Mouse (Mus musculus) embryonic fibroblast, embryonic 13.5 days (primary cell): ENCODE results near the gene Mblac2.

Experiments
- CTCF ChIP-seq: IDR thresholded peaks from 2 replicates; pipeline ENCODE4 v1.5.1; 2011; ENCODE audit warnings: mild to moderate bottlenecking, control low read depth, low read length, moderate library complexity, borderline replicate concordance; ENCODE audit not compliant: insufficient read depth
- POLR2A ChIP-seq: IDR thresholded peaks from 2 replicates; pipeline ENCODE4 v1.6.1; 2011; ENCODE audit warnings: low read depth, mild to moderate bottlenecking, control low read depth, low read length, moderate library complexity

DNA sequence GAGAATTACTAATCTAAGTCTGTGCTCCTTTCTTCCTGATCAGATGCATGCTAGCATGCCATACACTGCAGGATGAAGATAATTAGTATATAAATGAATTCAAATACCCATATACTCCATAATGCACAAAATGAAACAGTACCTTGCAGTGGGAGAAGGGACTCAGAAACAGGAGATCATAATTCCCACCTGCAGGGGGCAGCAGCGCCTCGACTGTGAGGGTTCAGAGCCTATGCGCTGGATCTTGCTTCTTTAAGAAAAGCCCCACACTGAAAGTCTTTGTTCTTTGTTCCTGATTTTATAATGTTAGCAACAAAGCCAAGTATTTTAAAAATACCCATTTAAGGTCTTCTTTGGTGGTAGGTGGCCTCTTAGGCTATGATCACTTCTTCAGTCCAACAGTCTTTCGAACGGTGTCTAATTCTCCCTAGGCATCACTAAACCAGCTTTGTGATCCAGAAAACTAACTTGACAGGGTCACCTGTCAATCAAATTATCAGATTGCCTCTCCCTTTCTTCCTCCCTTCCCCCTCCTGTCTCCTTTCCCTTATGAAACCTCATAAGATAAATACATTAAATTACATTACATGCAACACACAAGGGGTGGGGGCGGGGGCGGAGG, 56.0 kb downstream of the Mblac2 start:
- TF ChIP-seq CTCF (peak; percentile 42; the same call in 1 of the 2 replicates), POLR2A (no peak)
